Mouse (Mus musculus) neural tube, embryonic 14.5 days (tissue): Measurements from ENCODE around the gene Ntm. TPM values are rescaled to one million over a fixed set of nuclear protein-coding genes. Genes with fewer than 3 reads are reported as not detected.

Experiments
- ATAC-seq: fragments of 200-750 bp; cut with Nextera tagmentation; 2 replicates; pipeline ENCODE4 v1.8.0; 2017; ENCODE audit warnings: low read depth, mild to moderate bottlenecking, moderate TSS enrichment, moderate library complexity
- H3K27ac ChIP-seq: fragments of 300-500 bp; sonication (generic); 2 replicates; pipeline ENCODE4 v1.5.1; 2014; ENCODE audit warnings: low read depth, mild to moderate bottlenecking, control low read depth, low read length, moderate library complexity, mixed read lengths
- H3K27me3 ChIP-seq: fragments of 300-500 bp; sonication (generic); 2 replicates; pipeline ENCODE4 v1.6.1; 2014; ENCODE audit warnings: low read length; ENCODE audit not compliant: control insufficient read depth, insufficient read depth
- H3K36me3 ChIP-seq: fragments of 300-500 bp; sonication (generic); 2 replicates; pipeline ENCODE4 v1.6.1; 2014; ENCODE audit warnings: low read length, mixed read lengths; ENCODE audit not compliant: control insufficient read depth, insufficient read depth
- H3K4me1 ChIP-seq: fragments of 300-500 bp; sonication (generic); 2 replicates; pipeline ENCODE4 v1.6.1; 2014; ENCODE audit warnings: low read length; ENCODE audit not compliant: control insufficient read depth, insufficient read depth
- H3K4me2 ChIP-seq: fragments of 300-500 bp; sonication (generic); 2 replicates; pipeline ENCODE4 v1.6.1; 2014; ENCODE audit warnings: mild to moderate bottlenecking, low read depth, low read length, control low read depth
- H3K4me3 ChIP-seq: fragments of 300-500 bp; sonication (generic); 2 replicates; pipeline ENCODE4 v1.5.1; 2014; ENCODE audit warnings: low read depth, low read length, control low read depth, mixed read lengths
- H3K9ac ChIP-seq: fragments of 300-500 bp; sonication (generic); replicated peaks from 2 replicates; pipeline ENCODE4 v1.6.1; 2014; ENCODE audit warnings: low read depth, mild to moderate bottlenecking, control low read depth, low read length, mixed read lengths
- H3K9me3 ChIP-seq: fragments of 300-500 bp; sonication (generic); 2 replicates; pipeline ENCODE4 v1.6.1; 2016; ENCODE audit warnings: low read length; ENCODE audit not compliant: control insufficient read depth
- WGBS: fragments of 180-500 bp; shearing (Covaris S2); extraction: QIAGEN DNeasy Blood & Tissue Kit; methylation state at CpG from one replicate; pipeline ENCODE4 v1.1.7; 2014; 5-methylcytosine and 5-hydroxymethylcytosine counted together
- polyA plus RNA-seq: library from polyadenylated mRNA; unstranded; fragments of >200 nt; fragmentation: Nextera tagmentation; extraction: Ambion mirVana; gene quantifications from 2 replicates; pipeline ENCODE4 v1.2.1, GENCODE M21; 2014

Gene Ntm
- polyA plus RNA-seq, 1 experiment from 2014 or later = 237 TPM

DNA sequence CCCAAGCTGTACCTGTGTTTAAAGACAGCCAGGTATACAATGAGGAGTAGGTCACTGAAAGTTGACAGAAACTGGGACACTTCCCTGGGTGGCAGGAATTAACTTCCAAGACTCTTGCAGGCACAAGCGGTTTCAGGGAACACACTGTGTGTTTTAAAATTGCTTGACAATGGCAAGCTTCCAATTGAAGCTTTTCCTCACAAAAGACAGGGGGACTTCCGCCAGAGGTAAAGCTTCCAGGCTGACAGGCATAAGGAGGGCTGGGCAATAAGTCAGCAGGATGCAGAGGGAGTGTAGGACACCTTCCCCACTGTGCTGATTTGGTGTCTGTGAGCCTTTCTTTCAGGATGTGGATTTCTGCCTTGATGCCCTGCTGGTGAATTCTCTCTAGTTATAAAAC is 656.0 kb downstream of the Ntm start:
- H3K9me3 ChIP-seq = no peaks in the 10 kb centered on the region
- H3K4me2 ChIP-seq = no peak overlapping the region
- 5% methylated on average over 2 of the region's 2 CpGs for WGBS
- H3K9ac ChIP-seq = no peak overlapping the region
- H3K4me1 ChIP-seq = peaks cover 12% of the 10 kb centered on the region
- no peaks in the 10 kb centered on the region for H3K27me3 ChIP-seq
- H3K27ac ChIP-seq = peak overlapping the region; percentile 60
- no peaks in the 10 kb centered on the region for H3K36me3 ChIP-seq
- ATAC-seq = 0 out of 2 replicates have a peak, but pooled peaks have one; percentile 11
- no peak overlapping the region for H3K4me3 ChIP-seq

DNA sequence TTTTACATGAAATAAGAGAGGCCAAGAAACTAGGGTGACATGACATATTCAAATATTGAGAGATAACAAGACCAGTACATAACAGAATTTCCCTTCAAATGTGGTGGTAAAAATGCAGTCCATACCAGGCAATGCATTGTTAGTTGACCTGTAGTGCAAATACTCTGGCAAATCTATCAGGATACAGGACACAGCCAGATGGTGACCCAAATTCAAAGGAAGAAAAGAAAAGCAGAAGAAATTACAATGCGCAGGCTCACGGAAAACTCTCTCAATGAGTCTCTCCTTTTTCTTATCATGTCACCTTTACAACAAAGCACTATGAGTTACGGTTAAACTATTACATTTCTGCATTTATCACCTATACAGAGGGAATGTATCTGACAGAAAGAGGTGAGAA is 664.6 kb downstream of the Ntm start:
- no peaks in the 10 kb centered on the region for H3K27me3 ChIP-seq
- no peak for ATAC-seq
- H3K36me3 ChIP-seq = no peaks in the 10 kb centered on the region
- H3K9me3 ChIP-seq = no peaks in the 10 kb centered on the region
- 66% methylated on average over 3 of the region's 3 CpGs for WGBS
- no peak overlapping the region for H3K4me2 ChIP-seq
- no peak overlapping the region for H3K27ac ChIP-seq
- H3K9ac ChIP-seq = no peak overlapping the region
- H3K4me3 ChIP-seq = no peak overlapping the region
- H3K4me1 ChIP-seq = no peaks in the 10 kb centered on the region

DNA sequence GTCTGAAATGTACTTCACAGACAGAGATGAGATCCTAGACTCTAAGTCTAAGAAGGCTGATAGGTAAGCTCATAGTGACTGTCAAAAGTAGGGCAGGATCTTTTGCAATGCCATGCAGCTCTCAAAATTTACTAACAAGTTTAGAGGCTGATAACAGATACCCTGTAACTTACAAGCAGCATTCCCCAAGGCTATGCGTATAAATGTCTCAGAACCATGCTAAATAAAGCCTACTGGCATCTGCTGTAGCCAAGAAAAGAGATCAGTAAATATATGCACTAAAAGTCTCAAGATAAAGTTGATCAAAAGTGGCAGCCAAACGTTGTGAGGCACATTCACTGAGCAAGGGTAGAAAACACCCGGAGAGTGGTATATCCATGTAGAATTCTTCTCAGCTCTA is 666.2 kb downstream of the Ntm start:
- WGBS = 94% methylated on average over 3 of the region's 3 CpGs
- Histone ChIP-seq H3K4me2 (no peak overlapping the region), H3K4me1 (no peaks in the 10 kb centered on the region), H3K27ac (no peak overlapping the region), H3K4me3 (no peak overlapping the region), H3K9ac (no peak overlapping the region), H3K9me3 (no peaks in the 10 kb centered on the region), H3K27me3 (no peaks in the 10 kb centered on the region), H3K36me3 (no peaks in the 10 kb centered on the region)
- no peak for ATAC-seq

DNA sequence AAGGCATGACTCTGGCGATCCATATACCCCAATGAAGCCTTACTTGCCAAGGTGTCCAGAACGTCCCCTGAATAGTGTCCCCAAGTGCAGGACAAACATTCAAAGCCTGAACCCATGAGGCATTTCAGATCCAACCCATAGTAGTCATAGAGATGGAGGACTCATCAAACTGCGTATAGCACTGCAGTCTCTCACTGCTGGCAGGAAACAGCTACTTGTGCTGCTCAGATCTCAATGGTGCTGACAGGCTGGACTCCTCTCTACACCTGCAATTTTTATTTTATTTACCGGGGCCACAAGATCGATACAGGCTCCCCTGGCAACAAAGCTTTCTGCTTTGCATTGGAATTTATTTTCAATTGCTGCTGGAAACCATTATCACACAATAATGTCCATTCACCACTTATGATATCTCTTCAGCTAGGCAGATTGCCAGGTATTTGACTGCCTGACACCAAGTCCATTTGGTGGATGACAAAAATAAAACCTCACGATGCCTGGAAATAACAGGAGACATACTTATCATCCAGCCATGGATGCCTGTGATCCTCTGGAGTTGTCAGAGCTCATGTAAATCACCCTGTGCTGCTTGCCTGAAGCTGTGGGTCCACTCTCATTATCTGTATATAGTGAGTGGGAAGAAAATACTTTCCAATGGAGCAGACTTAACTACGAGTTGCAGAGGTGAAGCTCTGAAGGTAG is 674.8 kb downstream of the Ntm start:
- H3K4me2 ChIP-seq = no peak overlapping the region
- WGBS = 86% methylated on average over 7 of the region's 7 CpGs
- H3K27me3 ChIP-seq = no peaks in the 10 kb centered on the region
- no peak overlapping the region for H3K4me3 ChIP-seq
- no peaks in the 10 kb centered on the region for H3K36me3 ChIP-seq
- ATAC-seq = no peak
- H3K27ac ChIP-seq = no peak overlapping the region
- 0 out of 2 replicates have a peak, but pooled peaks cover 2% of the 10 kb centered on the region for H3K4me1 ChIP-seq
- no peaks in the 10 kb centered on the region for H3K9me3 ChIP-seq
- H3K9ac ChIP-seq = no peak overlapping the region

DNA sequence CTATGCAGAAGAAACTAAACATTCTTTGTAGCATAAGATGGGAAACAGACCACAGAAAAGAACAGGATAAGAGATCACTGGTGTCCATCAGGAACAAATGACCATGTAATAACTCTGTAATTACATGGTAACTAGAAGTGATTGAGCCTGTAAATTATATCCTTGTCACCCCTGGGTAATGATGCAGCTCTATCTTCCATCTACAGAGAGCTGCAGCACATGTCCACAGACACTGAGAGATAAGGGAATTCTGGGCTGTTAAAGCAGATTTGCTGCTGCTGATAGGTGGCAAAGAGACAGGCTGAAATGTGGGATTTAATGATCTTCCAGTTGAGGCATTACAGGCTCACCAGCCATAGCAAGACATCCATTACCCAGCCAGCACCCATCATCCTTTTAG is 677.8 kb downstream of the Ntm start:
- Histone ChIP-seq H3K27me3 (no peaks in the 10 kb centered on the region), H3K9ac (no peak overlapping the region), H3K4me2 (no peak overlapping the region), H3K9me3 (no peaks in the 10 kb centered on the region), H3K4me3 (no peak overlapping the region), H3K4me1 (0 out of 2 replicates have a peak, but pooled peaks cover 2% of the 10 kb centered on the region), H3K36me3 (no peaks in the 10 kb centered on the region), H3K27ac (peak overlapping the region; percentile 46; the same call in 1 of the 2 replicates)
- ATAC-seq = peak; percentile 68; the same call in 1 of the 2 replicates

DNA sequence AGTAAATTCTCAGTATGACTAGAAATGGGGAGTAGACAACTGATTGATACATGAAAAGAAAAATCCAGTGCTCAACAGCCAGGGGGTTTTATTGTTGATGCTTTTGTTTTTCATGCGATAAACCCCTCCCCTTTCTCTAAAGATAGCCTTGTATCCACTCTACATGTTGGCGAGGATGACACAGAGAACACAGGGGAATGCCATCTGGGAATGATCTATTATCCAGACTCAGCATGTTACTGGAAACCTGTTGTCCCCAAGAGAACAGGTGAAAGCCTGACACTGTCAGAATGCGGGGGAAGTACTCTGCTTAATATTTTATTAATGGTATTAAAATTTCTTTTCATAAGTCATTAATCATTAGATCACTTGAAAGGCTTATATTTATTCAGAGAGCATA is 690.1 kb downstream of the Ntm start:
- Histone ChIP-seq H3K9me3 (no peaks in the 10 kb centered on the region), H3K27ac (no peak overlapping the region), H3K4me2 (no peak overlapping the region), H3K4me3 (no peak overlapping the region), H3K9ac (no peak overlapping the region), H3K36me3 (no peaks in the 10 kb centered on the region), H3K27me3 (no peaks in the 10 kb centered on the region), H3K4me1 (no peaks in the 10 kb centered on the region)
- no peak for ATAC-seq
- 61% methylated on average over 3 of the region's 3 CpGs for WGBS

DNA sequence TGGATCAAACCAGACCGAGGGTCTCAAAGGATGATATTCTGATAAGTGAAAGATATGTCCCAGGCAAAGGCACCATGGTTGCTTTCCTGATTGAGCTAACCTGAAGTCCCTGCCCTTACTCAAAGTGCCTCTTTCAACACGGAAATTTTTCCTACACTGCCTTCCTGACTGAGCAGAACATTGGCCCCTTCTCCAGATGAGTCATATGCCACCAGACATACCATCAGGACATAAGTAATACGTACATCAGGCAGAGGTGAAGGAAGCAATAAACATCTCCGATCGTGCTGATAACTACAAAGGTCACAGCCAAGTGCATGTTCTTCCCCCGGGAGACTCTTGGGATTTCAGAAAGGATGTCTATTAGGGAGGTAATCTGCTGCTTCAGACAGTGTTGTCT is 693.0 kb downstream of the Ntm start:
- H3K36me3 ChIP-seq = no peaks in the 10 kb centered on the region
- no peak overlapping the region for H3K4me3 ChIP-seq
- WGBS = 81% methylated on average over 6 of the region's 6 CpGs
- H3K27ac ChIP-seq = no peak overlapping the region
- no peaks in the 10 kb centered on the region for H3K9me3 ChIP-seq
- no peak overlapping the region for H3K9ac ChIP-seq
- H3K4me1 ChIP-seq = 0 out of 2 replicates have a peak, but pooled peaks cover 5% of the 10 kb centered on the region
- no peaks in the 10 kb centered on the region for H3K27me3 ChIP-seq
- no peak overlapping the region for H3K4me2 ChIP-seq
- no peak for ATAC-seq

DNA sequence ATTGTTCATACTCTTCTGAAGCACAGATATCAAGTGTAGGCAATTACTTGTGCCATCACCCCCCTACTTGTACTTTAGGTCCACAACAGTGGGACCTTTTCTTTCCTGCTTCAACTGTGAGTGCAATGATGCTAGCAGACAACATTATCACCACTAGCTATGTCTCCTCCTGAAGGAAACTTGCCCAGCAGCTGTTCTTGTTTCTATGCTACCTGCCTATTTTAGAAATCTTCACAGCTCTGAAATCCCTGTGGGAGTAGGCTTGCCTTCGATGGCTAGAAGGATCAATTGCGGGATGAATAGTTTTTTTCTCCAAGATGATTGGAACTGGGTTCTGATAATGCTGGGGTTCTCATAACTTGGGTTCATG is 693.7 kb downstream of the Ntm start:
- Histone ChIP-seq H3K4me2 (no peak overlapping the region), H3K4me1 (0 out of 2 replicates have a peak, but pooled peaks cover 5% of the 10 kb centered on the region), H3K36me3 (no peaks in the 10 kb centered on the region), H3K9ac (no peak overlapping the region), H3K27ac (no peak overlapping the region), H3K9me3 (no peaks in the 10 kb centered on the region), H3K4me3 (no peak overlapping the region), H3K27me3 (no peaks in the 10 kb centered on the region)
- ATAC-seq = no peak
- WGBS = 95% methylated on average over 2 of the region's 2 CpGs

DNA sequence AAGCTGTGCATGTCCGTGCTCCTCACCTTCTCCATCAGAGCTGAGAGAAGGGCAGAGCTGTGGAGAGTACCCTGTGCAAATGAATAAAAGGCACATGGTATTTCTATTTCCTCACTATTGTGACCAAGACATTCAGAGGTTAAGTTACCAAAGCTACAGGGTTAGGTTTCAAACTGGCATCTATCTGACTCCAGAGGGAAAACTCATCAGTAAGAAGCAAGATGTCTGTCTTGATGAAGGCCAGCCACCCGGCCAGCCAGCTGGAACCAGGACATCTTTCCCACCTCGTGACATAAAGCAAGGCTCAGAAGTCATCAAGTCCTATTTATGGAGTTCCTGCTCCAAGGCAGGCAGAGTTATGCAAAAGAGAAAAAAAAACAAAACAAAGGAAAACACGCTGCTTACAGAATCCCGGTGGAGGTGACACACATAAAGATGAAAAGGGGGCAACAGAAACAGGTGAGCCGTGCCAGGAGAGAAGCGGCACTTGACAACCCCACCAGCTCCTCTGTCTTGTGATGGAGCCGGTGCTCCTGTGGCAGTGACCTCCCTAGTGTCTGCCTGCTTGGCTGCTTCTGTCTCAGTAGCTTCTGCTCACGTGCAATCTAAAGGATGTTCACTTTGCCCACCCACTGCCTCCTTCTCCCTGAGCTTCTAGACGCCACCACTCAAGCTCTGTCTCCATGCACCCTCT is 694.2 kb downstream of the Ntm start:
- ATAC-seq = no peak
- H3K9ac ChIP-seq = no peak overlapping the region

More for the DNA sequence above, 694.2 kb downstream of the Ntm start:
- no peaks in the 10 kb centered on the region for H3K9me3 ChIP-seq
- H3K36me3 ChIP-seq = no peaks in the 10 kb centered on the region
- H3K4me1 ChIP-seq = 0 out of 2 replicates have a peak, but pooled peaks cover 5% of the 10 kb centered on the region
- no peak overlapping the region for H3K4me3 ChIP-seq
- no peaks in the 10 kb centered on the region for H3K27me3 ChIP-seq
- WGBS = 70% methylated on average over 10 of the region's 10 CpGs
- no peak overlapping the region for H3K4me2 ChIP-seq
- H3K27ac ChIP-seq = no peak overlapping the region
